Mouse (Mus musculus): ENCODE data around the gene Ctnnbl1. TPM values are rescaled to one million over a fixed set of nuclear protein-coding genes. Genes with fewer than 3 reads are reported as not detected.

Gene Ctnnbl1
- polyA plus RNA-seq, 1 experiment from 2014 or later = 27.3 TPM

DNA sequence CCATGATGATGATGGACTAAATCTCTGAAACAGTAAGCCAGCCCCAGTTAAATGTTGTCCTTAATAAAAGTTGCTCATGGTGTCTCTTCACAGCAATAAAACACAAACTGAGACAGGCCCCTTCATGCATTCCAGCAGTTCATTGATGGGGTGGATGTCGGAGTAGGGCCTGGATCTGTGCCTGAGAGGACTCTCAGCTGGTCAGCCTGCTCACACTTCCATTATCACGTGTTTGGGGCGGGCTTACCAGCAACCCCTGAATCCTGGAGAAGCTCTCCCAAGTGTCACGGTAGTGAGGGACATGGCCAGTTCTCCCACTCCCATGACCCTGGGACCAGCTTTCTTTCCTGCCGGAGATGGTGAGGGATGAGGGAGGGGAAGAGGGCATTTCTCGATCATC lies 24.5 kb upstream of the Ctnnbl1 start:
- H3K27me3 ChIP-seq = peaks cover 9% of the 10 kb centered on the region; the same call in 1 of the 2 replicates
- peaks cover 6% of the 10 kb centered on the region for H3K4me1 ChIP-seq (replicated peaks)
- H3K27ac ChIP-seq = no peak overlapping the region
- no peaks in the 10 kb centered on the region for H3K36me3 ChIP-seq
- no peak for ATAC-seq (replicated peaks; ENCODE audit: insufficient number of reproducible peaks, insufficient read depth, low FRiP score, low read depth)
- no peak overlapping the region for H3K4me3 ChIP-seq
- whole genome bisulfite sequencing = 52% methylated on average over 6 of the region's 6 CpGs
- H3K4me2 ChIP-seq = no peak overlapping the region
- no peaks in the 10 kb centered on the region for H3K9me3 ChIP-seq (replicated peaks)
- no peak overlapping the region for H3K9ac ChIP-seq

DNA sequence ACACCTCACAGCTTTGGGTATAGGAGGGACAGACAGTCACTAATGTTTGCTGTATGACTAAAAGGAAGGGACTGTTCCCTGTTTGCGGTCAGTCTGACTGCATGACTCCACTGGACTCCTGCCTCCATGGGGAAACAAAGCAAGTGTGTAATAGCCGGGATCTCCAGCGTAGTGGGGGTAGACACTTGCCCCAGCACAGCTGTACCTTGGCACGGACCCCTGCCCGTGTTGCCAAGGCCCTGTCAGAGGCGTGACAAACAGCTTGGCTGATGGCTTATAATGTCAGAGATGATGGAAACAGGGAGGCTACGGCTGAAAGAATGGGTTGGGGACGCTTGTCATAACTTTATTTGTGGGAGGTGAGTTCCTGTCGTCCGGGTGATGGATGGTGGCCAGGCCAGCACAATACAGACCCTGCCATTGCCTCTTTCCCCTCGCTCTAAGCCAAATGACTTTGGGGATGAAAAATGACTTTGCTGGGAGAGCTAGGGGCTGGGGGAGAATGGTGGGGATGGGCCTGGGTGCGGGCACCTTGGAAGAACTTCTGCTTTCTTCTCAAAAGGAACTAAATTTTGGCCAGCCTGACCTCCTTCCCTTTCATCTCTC lies 21.5 kb upstream of the Ctnnbl1 start:
- H3K4me1 ChIP-seq (replicated peaks) = peaks cover 6% of the 10 kb centered on the region
- H3K9ac ChIP-seq = no peak overlapping the region
- ATAC-seq (replicated peaks; ENCODE audit: insufficient number of reproducible peaks, insufficient read depth, low FRiP score, low read depth) = no peak
- no peak overlapping the region for H3K4me2 ChIP-seq
- peaks cover 8% of the 10 kb centered on the region; the same call in 1 of the 2 replicates for H3K27me3 ChIP-seq
- no peak overlapping the region for H3K27ac ChIP-seq
- H3K4me3 ChIP-seq = no peak overlapping the region
- WGBS = 41% methylated on average over 12 of the region's 12 CpGs
- no peaks in the 10 kb centered on the region for H3K9me3 ChIP-seq (replicated peaks)
- no peaks in the 10 kb centered on the region for H3K36me3 ChIP-seq

GRCm38 (mm10) chr2:157718441-157718840 lies 18.8 kb upstream of the Ctnnbl1 start:
- H3K4me2 ChIP-seq = no peak overlapping the region
- no peak overlapping the region for H3K9ac ChIP-seq
- H3K9me3 ChIP-seq (replicated peaks) = no peaks in the 10 kb centered on the region
- no peaks in the 10 kb centered on the region for H3K36me3 ChIP-seq
- 52% methylated on average over 4 of the region's 4 CpGs for WGBS
- H3K27ac ChIP-seq = no peak overlapping the region
- peaks cover 8% of the 10 kb centered on the region; the same call in 1 of the 2 replicates for H3K27me3 ChIP-seq
- H3K4me1 ChIP-seq (replicated peaks) = peaks cover 6% of the 10 kb centered on the region
- ATAC-seq (replicated peaks; ENCODE audit: insufficient number of reproducible peaks, insufficient read depth, low FRiP score, low read depth) = no peak
- no peak overlapping the region for H3K4me3 ChIP-seq

- Histone ChIP-seq H3K36me3 (no peaks in the 10 kb centered on the region), H3K9ac (no peak overlapping the region), H3K4me3 (no peak overlapping the region), H3K4me1 (replicated peaks) (no peaks in the 10 kb centered on the region), H3K27ac (no peak overlapping the region), H3K9me3 (replicated peaks) (no peaks in the 10 kb centered on the region), H3K27me3 (no peaks in the 10 kb centered on the region), H3K4me2 (no peak overlapping the region)
- peak; percentile 43 for ATAC-seq (replicated peaks; ENCODE audit: insufficient number of reproducible peaks, insufficient read depth, low FRiP score, low read depth)
- WGBS = 60% methylated on average over 8 of the region's 8 CpGs
These were observed 13.2 kb upstream of the Ctnnbl1 start for GRCm38 (mm10) chr2:157723883-157724573.

DNA sequence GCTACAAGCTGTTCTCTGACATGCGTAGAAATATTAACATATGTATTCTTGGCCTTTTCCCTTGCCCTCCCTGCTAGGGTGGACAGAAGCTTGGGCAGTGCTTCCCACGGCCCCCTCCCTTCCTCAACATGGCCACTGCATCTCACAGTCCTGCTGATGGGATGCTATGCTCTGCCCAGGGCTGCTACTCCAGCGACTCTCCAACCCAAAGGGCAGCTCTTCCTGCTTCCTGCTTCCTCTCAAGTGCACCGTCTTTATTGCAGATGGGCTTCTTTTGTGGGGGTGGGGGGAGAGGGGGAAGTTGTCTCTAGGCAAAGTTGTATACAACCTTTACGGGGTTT lies 12.7 kb upstream of the Ctnnbl1 start:
- Histone ChIP-seq H3K27ac (no peak overlapping the region), H3K4me3 (no peak overlapping the region), H3K9me3 (replicated peaks) (no peaks in the 10 kb centered on the region), H3K4me1 (replicated peaks) (no peaks in the 10 kb centered on the region), H3K27me3 (no peaks in the 10 kb centered on the region), H3K36me3 (no peaks in the 10 kb centered on the region), H3K9ac (no peak overlapping the region), H3K4me2 (no peak overlapping the region)
- 45% methylated on average over 5 of the region's 5 CpGs for WGBS
- peak; percentile 27; the same call in 1 of the 2 replicates for ATAC-seq (replicated peaks; ENCODE audit: insufficient number of reproducible peaks, insufficient read depth, low FRiP score, low read depth)

GRCm38 (mm10) chr2:157744619-157745018 lies 7.4 kb downstream of the Ctnnbl1 start:
- Histone ChIP-seq H3K4me3 (no peak overlapping the region), H3K9ac (no peak overlapping the region), H3K27ac (no peak overlapping the region), H3K4me1 (replicated peaks) (0 out of 2 replicates have a peak, but pooled peaks cover 4% of the 10 kb centered on the region), H3K36me3 (no peaks in the 10 kb centered on the region), H3K4me2 (no peak overlapping the region), H3K9me3 (replicated peaks) (no peaks in the 10 kb centered on the region), H3K27me3 (no peaks in the 10 kb centered on the region)
- WGBS = 71% methylated on average over 7 of the region's 7 CpGs
- ATAC-seq (replicated peaks; ENCODE audit: insufficient number of reproducible peaks, insufficient read depth, low FRiP score, low read depth) = no peak

DNA sequence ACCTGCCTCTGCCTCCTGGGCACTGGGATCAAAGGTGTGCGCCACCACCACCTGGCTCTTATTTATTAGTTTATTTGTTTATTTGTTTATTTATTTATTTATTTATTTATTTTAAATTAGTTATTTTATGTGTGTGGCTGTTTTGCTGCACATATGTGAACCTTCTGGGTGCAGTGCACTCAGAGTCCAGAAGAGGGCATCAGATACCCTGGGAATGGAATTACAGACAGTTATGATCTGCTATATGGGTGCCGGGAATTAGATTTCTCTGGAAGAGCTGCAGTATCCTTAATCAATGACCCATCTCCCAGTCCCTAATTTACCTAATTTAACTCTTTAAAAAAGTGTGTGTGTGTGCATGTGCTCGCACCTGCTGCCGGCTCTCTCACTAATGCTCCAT lies 8.5 kb downstream of the Ctnnbl1 start:
- Histone ChIP-seq H3K4me3 (no peak overlapping the region), H3K4me2 (no peak overlapping the region), H3K27ac (no peak overlapping the region), H3K27me3 (no peaks in the 10 kb centered on the region), H3K4me1 (replicated peaks) (0 out of 2 replicates have a peak, but pooled peaks cover 7% of the 10 kb centered on the region), H3K9ac (no peak overlapping the region), H3K36me3 (no peaks in the 10 kb centered on the region), H3K9me3 (replicated peaks) (no peaks in the 10 kb centered on the region)
- no peak for ATAC-seq (replicated peaks; ENCODE audit: insufficient number of reproducible peaks, insufficient read depth, low FRiP score, low read depth)
- 93% methylated on average over 4 of the region's 4 CpGs for WGBS

DNA sequence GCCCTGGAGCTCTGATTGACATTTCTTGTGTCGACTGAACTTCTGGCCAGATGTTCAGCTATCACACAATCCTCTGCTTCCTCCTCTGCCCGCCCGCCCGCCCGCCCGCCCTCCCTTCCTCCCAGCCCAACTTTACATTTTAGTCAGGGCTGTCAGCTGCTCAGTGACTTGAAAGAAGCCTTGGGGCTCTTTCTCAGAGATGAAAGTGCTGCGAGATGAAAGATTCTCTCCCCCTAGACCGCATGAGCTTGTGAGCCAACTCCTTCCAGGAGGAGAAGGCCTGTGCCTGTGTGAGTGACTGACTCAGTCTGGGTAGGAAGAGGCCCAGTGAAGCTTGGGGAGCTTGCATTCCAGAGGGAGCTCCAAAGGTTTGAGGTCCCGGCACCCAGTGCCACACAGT lies 9.4 kb downstream of the Ctnnbl1 start:
- H3K4me2 ChIP-seq = no peak overlapping the region
- ATAC-seq (replicated peaks; ENCODE audit: insufficient number of reproducible peaks, insufficient read depth, low FRiP score, low read depth) = 0 out of 2 replicates have a peak, but pooled peaks have one; percentile 22
- whole genome bisulfite sequencing = 61% methylated on average over 9 of the region's 9 CpGs
- H3K36me3 ChIP-seq = no peaks in the 10 kb centered on the region
- no peak overlapping the region for H3K27ac ChIP-seq
- no peak overlapping the region for H3K4me3 ChIP-seq
- peaks cover 11% of the 10 kb centered on the region for H3K4me1 ChIP-seq (replicated peaks)
- no peaks in the 10 kb centered on the region for H3K27me3 ChIP-seq
- H3K9ac ChIP-seq = no peak overlapping the region
- H3K9me3 ChIP-seq (replicated peaks) = no peaks in the 10 kb centered on the region

DNA sequence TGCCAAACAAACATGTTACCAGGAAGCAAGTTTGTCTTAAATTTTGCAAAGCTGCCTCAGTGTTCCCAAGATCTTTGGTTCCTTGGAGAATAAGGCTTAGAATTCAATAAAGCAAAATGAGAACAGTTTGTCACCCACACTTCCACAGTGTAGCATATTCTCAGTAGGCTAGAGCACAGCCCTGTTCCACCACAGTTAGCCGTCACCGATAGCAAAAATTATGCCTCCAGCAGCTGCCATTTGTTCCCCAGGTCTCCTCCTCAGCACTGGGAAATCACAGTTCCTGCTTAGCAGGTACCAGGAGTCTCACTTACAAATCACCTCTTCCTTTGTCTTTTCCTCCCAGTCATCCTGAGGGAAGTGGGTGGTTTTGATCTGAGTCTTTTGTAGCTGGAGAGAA lies 10.8 kb downstream of the Ctnnbl1 start:
- Histone ChIP-seq H3K27ac (no peak overlapping the region), H3K4me1 (replicated peaks) (peaks cover 19% of the 10 kb centered on the region), H3K4me3 (no peak overlapping the region), H3K4me2 (no peak overlapping the region), H3K36me3 (no peaks in the 10 kb centered on the region), H3K9ac (no peak overlapping the region), H3K9me3 (replicated peaks) (no peaks in the 10 kb centered on the region), H3K27me3 (no peaks in the 10 kb centered on the region)
- no peak for ATAC-seq (replicated peaks; ENCODE audit: insufficient number of reproducible peaks, insufficient read depth, low FRiP score, low read depth)
- WGBS = 69% methylated on average over 2 of the region's 2 CpGs

DNA sequence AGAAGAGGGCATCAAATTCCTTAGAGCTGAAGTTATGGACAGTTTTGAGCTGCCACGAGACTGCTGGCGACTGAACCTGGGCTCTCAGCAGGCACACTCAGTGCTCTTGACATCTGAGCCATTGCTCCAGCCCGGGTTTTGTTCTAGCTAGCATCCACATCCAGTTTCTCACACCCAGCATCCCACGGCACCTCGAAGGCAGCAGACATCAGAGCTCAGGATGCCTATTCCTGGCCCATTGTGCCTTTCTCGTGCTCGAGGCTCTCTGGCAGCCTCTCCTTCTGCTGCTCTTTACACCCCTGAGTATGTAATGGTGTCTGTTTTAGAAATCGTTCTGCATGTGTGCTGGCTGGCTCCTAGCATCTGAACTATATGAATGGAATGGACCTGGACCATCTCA lies 13.3 kb downstream of the Ctnnbl1 start:
- H3K27ac ChIP-seq = no peak overlapping the region
- H3K4me2 ChIP-seq = no peak overlapping the region
- WGBS = 65% methylated on average over 8 of the region's 8 CpGs
- H3K9me3 ChIP-seq (replicated peaks) = no peaks in the 10 kb centered on the region
- no peak overlapping the region for H3K4me3 ChIP-seq
- no peak for ATAC-seq (replicated peaks; ENCODE audit: insufficient number of reproducible peaks, insufficient read depth, low FRiP score, low read depth)
- H3K36me3 ChIP-seq = no peaks in the 10 kb centered on the region
- no peak overlapping the region for H3K9ac ChIP-seq
- H3K4me1 ChIP-seq (replicated peaks) = peaks cover 22% of the 10 kb centered on the region
- no peaks in the 10 kb centered on the region for H3K27me3 ChIP-seq

DNA sequence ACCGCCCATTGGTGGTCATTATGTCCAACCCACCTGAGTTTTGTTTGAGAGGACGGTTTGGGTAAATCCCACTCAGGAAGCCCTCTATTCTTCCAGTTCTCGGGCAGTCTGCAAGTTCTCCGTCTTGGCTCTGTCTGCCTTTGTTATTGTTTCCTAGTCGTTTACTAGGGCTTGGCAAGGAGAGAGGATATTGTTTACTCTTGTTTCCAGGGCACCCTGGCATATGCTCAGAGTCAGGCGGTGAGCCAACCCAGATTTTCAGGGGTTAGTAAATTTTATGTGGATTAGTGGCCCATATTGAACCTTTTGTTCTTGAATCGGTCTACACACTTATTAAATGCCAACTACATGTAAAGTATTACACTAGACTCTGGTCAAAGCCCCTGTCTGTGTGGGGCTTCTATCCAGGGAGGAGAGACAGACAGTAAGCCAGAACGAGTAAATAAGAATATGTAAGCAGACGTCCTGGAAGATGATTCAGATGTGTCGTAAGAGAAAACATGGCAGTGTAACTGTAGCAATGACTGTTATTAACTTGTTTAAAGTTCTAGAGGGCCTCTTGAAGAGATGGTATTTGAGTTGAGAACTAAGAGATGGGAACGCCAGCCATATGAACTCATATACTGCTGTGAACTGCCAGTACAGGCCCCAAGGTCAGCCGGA lies 13.9 kb downstream of the Ctnnbl1 start:
- Histone ChIP-seq H3K27me3 (no peaks in the 10 kb centered on the region), H3K9me3 (replicated peaks) (no peaks in the 10 kb centered on the region), H3K4me3 (no peak overlapping the region), H3K36me3 (no peaks in the 10 kb centered on the region), H3K4me1 (replicated peaks) (peaks cover 28% of the 10 kb centered on the region), H3K4me2 (no peak overlapping the region), H3K27ac (0 out of 2 replicates have a peak overlapping the region, but pooled peaks have one; percentile 16), H3K9ac (no peak overlapping the region)
- ATAC-seq (replicated peaks; ENCODE audit: insufficient number of reproducible peaks, insufficient read depth, low FRiP score, low read depth) = no peak
- 70% methylated on average over 12 of the region's 12 CpGs for WGBS

Data from heart, embryonic 15.5 days (tissue).